Mouse (Mus musculus) adrenal gland, postnatal 14 days (tissue): ENCODE measurements around the gene Dppa3. TPM values are rescaled to one million over a fixed set of nuclear protein-coding genes. Genes with fewer than 3 reads are reported as not detected.

Source experiments
- DNase-seq: peaks from one replicate; pipeline ENCODE4 v3.0.0; 2021; ENCODE audit warnings: mixed read lengths
- total RNA-seq: library from RNA; stranded (reverse); gene quantifications from 2 replicates; pipeline ENCODE4 v1.2.3, GENCODE M21; 2021

Gene Dppa3
- total RNA-seq, 1 experiment from 2014 or later: not detected

- peak; percentile 94 for DNase-seq
Observed at GRCm38 (mm10) chr6:122669406-122670200, 43.4 kb downstream of the Dppa3 start.

- no peak for DNase-seq
Observed at GRCm38 (mm10) chr6:122670201-122670551, 44.0 kb downstream of the Dppa3 start.

- no peak for DNase-seq
Observed at GRCm38 (mm10) chr6:122670841-122671240, 44.6 kb downstream of the Dppa3 start.

- DNase-seq: no peak
Observed at GRCm38 (mm10) chr6:122672746-122673145, 46.5 kb downstream of the Dppa3 start.

Other genes with a start within 250 kb of the Dppa3 start
- 0.85 and 2.0 TPM in 2 replicates for gene Rimklb, start 127.6 kb upstream of the Dppa3 start, total RNA-seq
- gene Mfap5, start 120.6 kb upstream of the Dppa3 start, total RNA-seq: 36.3 and 44.0 TPM in 2 replicates
- not detected in 2 replicates for gene Aicda, start 72.6 kb upstream of the Dppa3 start, total RNA-seq
- gene Apobec1, start 24.0 kb upstream of the Dppa3 start, total RNA-seq: 8.8 and 12.2 TPM in 2 replicates
- not detected in 2 replicates for gene Gdf3, start 16.3 kb upstream of the Dppa3 start, total RNA-seq
- gene Nanog, start 81.1 kb downstream of the Dppa3 start, total RNA-seq: not detected in 2 replicates
- gene Slc2a3, start 175.2 kb downstream of the Dppa3 start, total RNA-seq: 8.5 and 14.9 TPM in 2 replicates
- 21.0 and 21.3 TPM in 2 replicates for gene Foxj2, start 193.5 kb downstream of the Dppa3 start, total RNA-seq
- gene C3ar1, start 229.8 kb downstream of the Dppa3 start, total RNA-seq: 1.4 and 2.1 TPM in 2 replicates
- gene Necap1, start 248.1 kb downstream of the Dppa3 start, total RNA-seq: 47.1 and 47.2 TPM in 2 replicates